Mouse (Mus musculus): ENCODE data around the gene Trio.

Gene Trio

DNA sequence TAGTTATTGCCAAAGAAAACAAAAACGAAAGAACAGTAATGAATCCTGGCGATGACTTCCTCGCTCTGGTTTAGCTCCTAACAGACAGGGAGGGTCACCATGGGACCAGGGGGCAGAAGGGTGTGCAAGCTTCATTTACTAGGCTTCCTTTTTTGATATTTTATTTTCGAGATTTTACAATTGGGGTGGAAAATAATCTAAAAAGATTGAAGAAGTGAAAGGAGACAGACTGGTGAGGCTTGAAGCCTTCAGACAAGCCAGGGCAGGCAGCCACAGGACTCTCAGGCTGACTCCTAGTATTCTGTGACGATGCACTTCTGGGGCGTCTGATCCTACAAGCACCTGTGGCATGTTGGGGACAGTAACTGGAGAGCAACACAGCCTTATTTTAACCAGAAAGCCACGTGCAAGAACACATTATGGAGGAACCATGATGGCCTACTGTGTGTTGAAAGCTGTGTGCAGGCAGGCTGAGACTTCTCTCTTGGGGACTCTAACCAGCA, 253.5 kb downstream of the Trio start:
- no peak for DNase-seq (ENCODE audit: low spot score)

- DNase-seq (ENCODE audit: low spot score) = peak; percentile 78
Observed at GRCm38 (mm10) chr15:27771581-27771980, 254.1 kb downstream of the Trio start.

DNA sequence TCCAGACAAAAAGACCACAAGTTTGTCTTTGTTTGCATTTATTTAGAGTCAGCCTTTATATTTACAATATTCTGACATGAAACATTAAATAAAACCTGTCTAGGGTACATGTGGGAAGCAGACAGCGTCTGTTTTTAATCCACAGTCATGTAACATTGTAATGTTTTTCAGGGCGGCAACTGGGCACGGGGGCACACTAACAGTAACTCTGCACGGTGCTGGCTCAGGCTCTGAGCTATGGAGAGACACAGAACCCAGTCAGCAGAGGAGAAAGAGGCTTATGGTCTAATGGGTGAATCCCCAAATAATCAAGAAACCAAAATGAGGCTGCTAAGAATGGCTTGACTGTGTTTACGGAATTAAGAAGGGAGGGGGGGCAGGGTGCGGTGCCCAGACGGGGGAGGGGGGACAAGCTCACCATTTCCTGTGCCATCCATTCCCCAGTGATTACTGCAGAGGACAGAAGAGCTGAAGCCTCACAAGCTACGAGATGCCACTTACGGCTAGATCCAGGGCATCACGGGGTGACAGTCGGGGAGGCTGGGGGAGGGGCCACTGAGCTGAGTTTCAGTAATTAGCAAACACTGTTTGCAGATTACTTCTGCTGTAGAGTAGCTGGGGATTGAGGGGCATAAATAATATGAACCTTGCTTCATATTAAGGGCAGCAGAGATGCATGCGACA, 255.0 kb downstream of the Trio start:
- DNase-seq (ENCODE audit: low spot score) = no peak

DNA sequence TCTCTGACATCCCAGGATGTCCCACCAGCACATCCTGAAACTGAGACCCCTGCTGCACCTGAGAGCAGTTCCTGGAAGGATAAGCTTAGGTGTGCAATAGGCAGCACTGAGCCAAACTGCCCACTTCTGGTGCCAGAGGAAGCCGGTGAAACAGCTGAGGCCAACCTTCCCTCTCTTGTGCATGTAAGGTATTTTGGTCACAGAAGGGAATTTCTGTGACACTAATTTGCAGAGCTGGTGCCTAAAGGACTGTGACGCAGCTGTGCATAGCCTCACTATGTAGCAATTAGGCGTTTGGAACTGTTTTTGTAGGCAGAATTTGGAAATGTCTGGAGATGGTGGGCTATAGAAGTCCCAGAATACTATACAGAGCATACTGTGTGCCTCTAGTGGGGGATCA, 264.2 kb downstream of the Trio start:
- DNase-seq (ENCODE audit: low spot score) = no peak

DNA sequence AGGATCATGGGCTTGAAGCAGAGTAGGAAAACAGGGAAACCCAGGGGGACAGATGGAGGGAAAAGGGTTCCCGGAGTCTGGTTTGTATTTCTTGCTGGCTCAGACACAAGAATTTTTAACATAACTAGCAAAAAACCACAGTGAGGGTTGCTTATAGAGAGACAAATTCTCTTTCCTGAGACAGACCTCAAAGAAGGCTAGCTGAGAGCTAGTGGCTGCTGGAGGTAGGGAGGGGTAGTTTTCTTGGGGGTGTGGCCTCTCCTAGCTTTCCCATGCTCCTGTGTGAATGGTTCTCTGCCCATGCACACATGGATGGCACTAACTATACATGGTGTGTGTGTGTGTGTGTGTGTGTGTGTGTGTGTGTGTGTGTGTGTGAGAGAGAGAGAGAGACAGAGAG, 265.0 kb downstream of the Trio start:
- DNase-seq (ENCODE audit: low spot score) = no peak

- DNase-seq (ENCODE audit: low spot score) = no peak
Observed at GRCm38 (mm10) chr15:27759890-27760289, 265.8 kb downstream of the Trio start.

- no peak for DNase-seq (ENCODE audit: low spot score)
Observed at GRCm38 (mm10) chr15:27758680-27759079, 267.0 kb downstream of the Trio start.

- DNase-seq (ENCODE audit: low spot score) = no peak
Observed at GRCm38 (mm10) chr15:27756426-27756825, 269.2 kb downstream of the Trio start.

DNA sequence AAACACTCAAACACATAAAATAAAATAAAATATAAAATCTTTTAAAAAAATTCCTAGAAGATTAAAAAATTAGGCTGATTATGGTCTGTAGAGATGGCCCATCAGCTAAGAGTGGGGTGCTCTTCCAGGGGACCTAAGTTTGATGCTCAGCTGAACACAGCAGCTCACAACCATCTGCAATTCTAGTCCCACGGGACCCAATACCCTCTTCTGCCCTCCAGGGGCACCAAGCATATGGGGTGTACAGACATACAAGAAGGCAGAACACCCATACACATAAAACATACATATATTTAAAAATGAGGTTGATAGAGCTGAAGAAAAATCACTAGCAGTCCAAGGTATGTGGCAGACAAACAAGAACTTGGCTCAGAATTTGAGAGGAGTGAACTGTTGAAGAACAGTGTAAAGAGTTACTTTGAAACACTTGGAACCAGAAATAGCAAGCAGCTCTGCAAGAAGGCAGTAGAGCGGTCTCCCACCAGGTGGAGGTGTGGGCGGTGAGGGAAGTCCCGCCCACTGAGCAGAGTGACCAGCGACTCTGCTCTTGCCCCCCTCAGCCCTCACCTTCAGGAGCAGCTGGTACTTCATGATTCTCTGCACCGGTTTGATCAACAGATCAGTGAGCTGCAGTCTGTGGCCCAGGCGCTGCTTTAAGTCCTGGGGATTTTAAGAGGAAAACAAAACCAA, 270.9 kb downstream of the Trio start:
- no peak for DNase-seq (ENCODE audit: low spot score)

DNA sequence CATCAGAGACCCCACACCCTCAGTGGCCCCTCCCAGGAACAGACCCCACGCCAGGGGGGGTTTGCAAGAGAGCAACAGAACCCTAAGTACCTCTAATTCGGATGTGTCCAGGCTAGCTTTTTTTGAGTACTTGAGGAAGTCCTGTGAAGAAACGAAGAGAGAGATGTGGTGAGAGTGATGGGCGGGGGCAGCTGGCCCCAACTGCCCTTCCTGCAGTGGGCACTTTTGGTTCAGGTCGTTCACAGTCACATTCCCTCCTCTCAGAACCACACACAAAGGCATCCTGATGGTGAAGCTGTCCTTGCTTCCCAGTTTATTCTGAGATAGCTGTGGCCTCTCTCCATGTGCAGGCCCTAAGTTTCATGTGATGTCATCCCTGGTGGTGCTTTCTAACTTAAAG, 271.7 kb downstream of the Trio start:
- DNase-seq (ENCODE audit: low spot score) = no peak

DNA sequence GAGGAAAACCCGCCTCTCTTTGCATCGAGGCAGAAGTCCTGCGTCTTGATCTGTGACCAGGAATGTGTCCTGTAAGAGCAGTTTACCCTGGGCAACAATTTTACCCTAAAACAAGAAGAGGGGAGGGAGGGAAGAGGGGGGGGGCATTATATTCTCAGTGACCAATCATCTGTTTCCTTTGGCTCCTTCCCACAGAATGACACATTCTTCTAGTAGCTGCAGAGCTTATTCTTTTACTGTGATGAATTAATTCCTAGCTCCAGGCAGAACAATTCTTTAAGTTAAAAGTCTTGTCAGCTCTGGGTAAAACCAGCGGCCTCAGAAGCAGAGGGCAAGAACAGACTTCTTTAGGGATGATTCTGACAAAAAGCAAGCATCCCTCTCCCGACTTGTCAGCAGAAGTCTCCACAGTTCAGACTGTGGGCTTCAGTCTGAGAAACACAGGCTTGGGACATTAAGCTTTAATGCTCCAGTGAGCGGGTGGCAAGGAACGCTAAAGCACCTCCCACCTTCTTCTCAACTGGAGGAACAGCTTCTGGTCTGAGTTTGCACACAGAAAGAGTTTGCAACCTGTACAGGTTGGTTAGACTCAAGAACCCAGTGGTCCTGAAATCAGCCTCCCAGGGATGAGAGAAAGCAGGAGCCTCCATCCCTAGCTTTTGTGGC, 272.8 kb downstream of the Trio start:
- no peak for DNase-seq (ENCODE audit: low spot score)

DNA sequence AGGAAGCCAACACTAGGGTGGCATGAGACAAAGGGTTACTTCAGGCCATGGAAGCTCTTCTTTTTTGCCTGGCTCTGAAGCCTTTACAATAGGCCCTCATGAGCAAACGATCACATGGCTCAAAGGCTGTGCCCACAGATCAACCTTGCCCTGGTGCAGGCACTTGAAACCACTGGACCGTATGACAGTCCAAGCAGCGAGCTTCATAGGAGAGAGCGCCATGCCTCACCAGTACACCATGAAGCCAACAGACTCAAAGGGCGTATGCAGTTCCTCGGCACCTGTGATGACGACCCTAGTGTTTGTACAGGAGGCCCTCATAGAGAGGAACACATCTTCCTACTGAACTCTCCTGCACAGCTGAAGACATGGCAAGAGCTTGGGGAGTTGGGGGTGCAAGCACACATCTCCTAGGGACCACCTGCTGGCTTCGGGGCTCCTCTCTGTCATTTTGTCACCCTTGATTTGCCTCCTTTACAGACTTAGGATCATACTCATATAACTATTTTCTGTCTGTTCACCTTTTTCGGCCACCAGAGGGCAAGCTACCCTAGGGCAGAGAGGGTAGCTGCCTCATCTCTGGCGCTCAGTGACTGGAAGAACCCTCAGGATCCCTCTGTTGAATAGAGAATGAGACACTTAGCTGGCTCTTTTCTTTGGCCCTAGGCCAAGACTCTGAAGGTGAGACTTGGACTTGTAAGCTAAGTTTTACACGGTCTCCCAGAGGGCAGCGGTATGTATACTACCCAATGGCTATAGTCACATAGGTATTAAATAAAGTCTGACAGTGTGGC, 273.8 kb downstream of the Trio start:
- DNase-seq (ENCODE audit: low spot score) = peak; percentile 64

DNA sequence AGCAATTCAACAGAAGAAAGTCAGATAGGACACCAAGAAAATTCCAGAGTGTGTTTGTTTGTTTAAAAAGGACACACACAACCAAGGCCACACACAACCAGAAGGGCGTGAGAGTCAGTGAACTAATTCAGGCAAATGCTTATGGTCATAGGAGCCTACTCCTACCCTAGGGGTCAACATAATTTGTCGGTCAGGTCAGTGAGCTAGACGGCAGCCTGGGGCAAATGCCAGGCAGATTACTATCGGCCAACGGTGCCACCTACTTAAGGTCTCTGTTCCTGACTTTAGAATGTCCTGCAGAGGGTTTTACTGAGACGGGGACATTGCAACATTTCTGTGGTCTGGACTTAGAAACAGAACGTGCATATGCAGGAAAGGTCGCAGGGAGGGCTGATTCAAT, 276.9 kb downstream of the Trio start:
- DNase-seq (ENCODE audit: low spot score) = no peak

DNA sequence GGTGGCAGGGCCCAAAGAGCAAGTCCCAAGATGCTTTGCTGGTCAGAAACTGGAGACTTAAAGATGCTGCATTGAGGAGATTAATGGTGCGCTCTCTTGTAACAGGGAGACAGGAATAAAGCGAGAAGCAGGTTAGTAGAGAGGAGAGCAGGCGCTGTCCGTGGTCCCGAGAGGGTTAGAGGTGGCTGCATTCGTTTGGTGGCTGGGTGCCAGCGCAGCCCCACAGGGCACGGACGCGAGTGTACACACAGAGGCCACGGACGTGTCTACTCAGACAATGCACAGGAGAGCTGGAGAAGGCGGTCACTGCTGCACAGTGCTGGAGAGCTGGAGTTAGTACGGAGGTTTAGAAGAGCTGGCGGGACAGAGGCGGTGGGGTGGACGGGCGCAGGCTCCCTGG, 278.1 kb downstream of the Trio start:
- no peak for DNase-seq (ENCODE audit: low spot score)

- DNase-seq (ENCODE audit: low spot score) = no peak
Observed at GRCm38 (mm10) chr15:27744995-27745394, 280.7 kb downstream of the Trio start.

DNA sequence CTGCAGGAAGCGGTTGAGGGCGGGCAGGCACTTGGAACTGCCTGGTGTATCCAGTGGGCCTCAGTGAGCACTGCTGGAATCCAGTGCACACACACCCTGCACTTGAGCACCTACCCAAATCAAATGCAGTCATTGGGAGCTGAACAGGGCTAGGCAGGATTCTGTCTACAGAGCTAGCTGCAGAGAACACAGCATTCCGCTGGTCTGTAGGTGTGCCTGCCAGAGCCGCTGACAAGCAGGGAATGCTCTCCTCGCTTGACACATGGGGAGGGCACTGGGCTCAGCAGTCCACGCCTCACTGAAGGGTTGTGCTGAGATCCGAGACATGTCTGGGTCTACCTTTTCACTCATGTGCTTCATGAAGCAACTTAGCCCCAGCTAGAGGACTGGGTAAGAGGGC, 285.6 kb downstream of the Trio start:
- no peak for DNase-seq (ENCODE audit: low spot score)

GRCm38 (mm10) chr15:27731818-27732217, 293.8 kb downstream of the Trio start:
- no peak for DNase-seq (ENCODE audit: low spot score)

DNA sequence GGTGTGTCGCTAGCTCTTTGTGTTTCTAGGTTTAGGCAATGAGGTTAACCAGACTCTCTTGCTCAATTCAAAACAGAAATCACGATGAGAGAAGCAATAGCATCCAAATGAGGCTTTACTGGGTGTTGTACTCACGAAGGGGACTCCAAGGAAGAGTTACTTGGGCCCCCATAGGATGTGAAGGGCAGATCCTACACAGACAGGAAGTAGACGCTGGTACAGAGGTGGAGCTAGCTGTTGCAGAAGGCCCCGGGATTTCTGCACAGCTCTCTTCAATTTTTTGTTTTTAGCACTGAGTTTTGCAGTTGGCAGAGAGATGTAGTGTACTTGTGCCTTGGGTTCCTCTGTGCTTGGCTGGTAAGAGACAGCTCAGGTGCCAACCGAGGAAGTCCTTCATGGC, 299.4 kb downstream of the Trio start:
- DNase-seq (ENCODE audit: low spot score) = no peak

- DNase-seq (ENCODE audit: low spot score) = no peak
Observed at GRCm38 (mm10) chr15:27724796-27725680, 300.6 kb downstream of the Trio start.

- DNase-seq (ENCODE audit: low spot score) = no peak
Observed at GRCm38 (mm10) chr15:27724298-27724697, 301.4 kb downstream of the Trio start.

DNA sequence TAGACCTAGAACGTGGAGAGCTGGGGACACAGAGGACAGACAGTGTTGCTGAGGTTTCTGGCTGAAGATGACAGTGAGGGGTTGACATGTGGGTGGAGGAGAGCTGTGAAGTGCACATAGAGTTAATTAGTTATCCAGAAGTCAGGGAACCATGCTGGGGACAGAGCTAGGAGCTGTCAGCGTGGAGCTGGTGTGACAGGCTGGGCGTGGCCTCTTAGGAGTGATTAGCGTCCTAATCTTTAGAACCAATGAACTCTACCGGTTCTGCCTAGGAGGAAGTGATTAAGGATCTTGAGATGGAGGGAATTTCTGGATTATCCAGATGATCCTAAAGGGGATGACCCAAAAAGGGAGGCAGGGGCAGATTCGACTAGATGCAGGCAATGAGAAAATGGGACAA, 301.9 kb downstream of the Trio start:
- DNase-seq (ENCODE audit: low spot score) = no peak

All from adipocyte (in vitro differentiated cells).